Mouse (Mus musculus) forebrain, embryonic 11.5 days (tissue): ENCODE data around the gene Vwa8. TPM values are rescaled to one million over a fixed set of nuclear protein-coding genes. Genes with fewer than 3 reads are reported as not detected.

Source experiments
- ATAC-seq: fragments of 200-750 bp; cut with Nextera tagmentation; replicated peaks from 2 replicates; pipeline ENCODE4 v1.8.0; 2017; ENCODE audit warnings: moderate TSS enrichment; ENCODE audit not compliant: low FRiP score
- DNase-seq: peaks from one replicate; pipeline ENCODE4 v3.0.0-alpha.2; 2017; ENCODE audit warnings: low spot score
- H3K27ac ChIP-seq: fragments of 300-500 bp; sonication (generic); 2 replicates; pipeline ENCODE4 v1.5.1; 2014; ENCODE audit warnings: low read depth, low read length
- H3K27me3 ChIP-seq: fragments of 300-500 bp; sonication (generic); 2 replicates; pipeline ENCODE4 v1.6.1; 2014; ENCODE audit warnings: mild to moderate bottlenecking, low read length, mixed read lengths; ENCODE audit not compliant: control insufficient read depth, insufficient read depth
- H3K36me3 ChIP-seq: fragments of 300-500 bp; sonication (generic); 2 replicates; pipeline ENCODE4 v1.6.1; 2014; ENCODE audit warnings: mild to moderate bottlenecking, low read length, moderate library complexity, mixed read lengths; ENCODE audit not compliant: control insufficient read depth, insufficient read depth
- H3K4me1 ChIP-seq: fragments of 300-500 bp; sonication (generic); replicated peaks from 2 replicates; pipeline ENCODE4 v1.6.1; 2014; ENCODE audit warnings: low read length, mixed read lengths; ENCODE audit not compliant: control insufficient read depth, insufficient read depth
- H3K4me2 ChIP-seq: fragments of 300-500 bp; sonication (generic); 2 replicates; pipeline ENCODE4 v1.6.1; 2014; ENCODE audit warnings: low read depth, mild to moderate bottlenecking, low read length, moderate library complexity, mixed read lengths; ENCODE audit not compliant: severe bottlenecking
- H3K4me3 ChIP-seq: fragments of 300-500 bp; sonication (generic); 2 replicates; pipeline ENCODE4 v1.5.1; 2014; ENCODE audit warnings: low read depth, low read length
- H3K9ac ChIP-seq: fragments of 300-500 bp; sonication (generic); 2 replicates; pipeline ENCODE4 v1.6.1; 2014; ENCODE audit warnings: low read length
- H3K9me3 ChIP-seq: fragments of 300-500 bp; sonication (generic); 2 replicates; pipeline ENCODE4 v1.6.1; 2016; ENCODE audit warnings: low read length, mixed read lengths; ENCODE audit not compliant: control insufficient read depth
- WGBS: fragments of 180-500 bp; shearing (Covaris S2); extraction: QIAGEN DNeasy Blood & Tissue Kit; methylation state at CpG from one replicate; pipeline ENCODE4 v1.1.7; 2014; 5-methylcytosine and 5-hydroxymethylcytosine counted together
- polyA plus RNA-seq: library from polyadenylated mRNA; unstranded; fragments of >200 nt; fragmentation: Nextera tagmentation; extraction: Ambion mirVana; gene quantifications from 2 replicates; pipeline ENCODE4 v1.2.1, GENCODE M21; 2014

Gene Vwa8
- polyA plus RNA-seq, 1 experiment from 2014 or later = 9.2 TPM

- WGBS = 63% methylated on average over 9 of the region's 9 CpGs
- Histone ChIP-seq H3K4me3 (no peak overlapping the region), H3K36me3 (no peaks in the 10 kb centered on the region), H3K4me2 (no peak overlapping the region), H3K4me1 (no peaks in the 10 kb centered on the region), H3K9me3 (no peaks in the 10 kb centered on the region), H3K27me3 (no peaks in the 10 kb centered on the region), H3K27ac (no peak overlapping the region), H3K9ac (no peak overlapping the region)
- DNase-seq = no peak
- no peak for ATAC-seq
Observed at GRCm38 (mm10) chr14:79162678-79163077, 313.8 kb downstream of the Vwa8 start.

DNA sequence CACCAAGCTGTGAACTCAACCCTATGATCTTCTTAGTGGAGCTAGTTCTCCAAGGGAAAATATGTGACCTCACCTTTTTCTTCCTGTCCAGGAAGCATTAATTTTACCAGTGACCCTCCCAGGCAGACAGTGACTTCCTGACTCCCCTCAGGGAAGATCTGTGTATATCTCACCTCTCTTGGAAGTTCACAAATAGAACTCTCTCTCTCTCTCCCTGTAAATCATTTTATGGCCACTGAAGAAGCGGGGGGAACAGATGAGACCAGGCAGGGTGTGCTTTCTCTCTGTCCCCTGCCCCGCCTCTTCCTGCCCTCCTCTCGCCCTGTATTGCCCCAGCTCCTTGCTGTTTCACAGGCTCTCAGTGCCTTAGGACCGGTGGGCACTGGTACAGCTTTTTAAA is 315.5 kb downstream of the Vwa8 start:
- H3K9me3 ChIP-seq = no peaks in the 10 kb centered on the region
- H3K27ac ChIP-seq = no peak overlapping the region
- WGBS = 90% methylated on average over 4 of the region's 4 CpGs
- ATAC-seq = no peak
- H3K4me3 ChIP-seq = no peak overlapping the region
- H3K4me1 ChIP-seq = no peaks in the 10 kb centered on the region
- no peak for DNase-seq
- H3K36me3 ChIP-seq = no peaks in the 10 kb centered on the region
- H3K27me3 ChIP-seq = no peaks in the 10 kb centered on the region
- no peak overlapping the region for H3K9ac ChIP-seq
- no peak overlapping the region for H3K4me2 ChIP-seq

DNA sequence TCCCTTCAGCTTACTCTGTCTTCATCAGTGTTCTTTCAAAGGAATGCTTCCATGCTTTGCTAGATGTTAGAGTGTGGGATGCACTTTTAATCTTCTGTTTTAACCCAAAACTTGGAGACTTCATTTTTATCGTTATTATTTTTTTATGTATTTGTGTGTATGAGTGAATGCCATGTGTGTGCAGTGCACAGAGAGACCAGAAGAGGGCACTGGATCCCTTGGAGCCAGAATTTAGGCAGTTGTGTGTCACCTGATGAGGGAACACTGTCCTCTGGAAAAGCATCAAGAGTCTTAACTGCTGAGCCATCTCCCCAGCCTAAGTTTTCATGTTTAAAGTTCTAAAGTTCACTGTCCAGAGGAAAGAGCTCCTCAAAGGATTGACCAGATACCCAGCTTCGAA is 316.1 kb downstream of the Vwa8 start:
- no peak for DNase-seq
- H3K9me3 ChIP-seq = no peaks in the 10 kb centered on the region
- H3K27ac ChIP-seq = no peak overlapping the region
- no peak overlapping the region for H3K4me3 ChIP-seq
- H3K4me1 ChIP-seq = no peaks in the 10 kb centered on the region
- H3K27me3 ChIP-seq = no peaks in the 10 kb centered on the region
- WGBS = 95% methylated on average over 2 of the region's 2 CpGs
- no peak for ATAC-seq
- H3K4me2 ChIP-seq = no peak overlapping the region
- no peaks in the 10 kb centered on the region for H3K36me3 ChIP-seq
- H3K9ac ChIP-seq = no peak overlapping the region

- no peaks in the 10 kb centered on the region; the same call in 1 of the 2 replicates for H3K36me3 ChIP-seq
- H3K4me2 ChIP-seq = no peak overlapping the region
- no peaks in the 10 kb centered on the region for H3K4me1 ChIP-seq
- no peak overlapping the region for H3K27ac ChIP-seq
- WGBS = 89% methylated on average over 4 of the region's 4 CpGs
- no peak overlapping the region for H3K9ac ChIP-seq
- no peak for ATAC-seq
- DNase-seq = no peak
- H3K9me3 ChIP-seq = no peaks in the 10 kb centered on the region; the same call in 1 of the 2 replicates
- H3K4me3 ChIP-seq = no peak overlapping the region
- no peaks in the 10 kb centered on the region for H3K27me3 ChIP-seq
Observed at GRCm38 (mm10) chr14:79174526-79174925, 325.7 kb downstream of the Vwa8 start.

- Histone ChIP-seq H3K27ac (no peak overlapping the region), H3K36me3 (no peaks in the 10 kb centered on the region; the same call in 1 of the 2 replicates), H3K4me3 (no peak overlapping the region), H3K27me3 (no peaks in the 10 kb centered on the region), H3K9me3 (no peaks in the 10 kb centered on the region; the same call in 1 of the 2 replicates), H3K4me2 (no peak overlapping the region), H3K4me1 (no peaks in the 10 kb centered on the region), H3K9ac (no peak overlapping the region)
- no peak for DNase-seq
- ATAC-seq = no peak
- WGBS = 92% methylated on average over 7 of the region's 7 CpGs
Observed at GRCm38 (mm10) chr14:79177754-79178153, 328.9 kb downstream of the Vwa8 start.

DNA sequence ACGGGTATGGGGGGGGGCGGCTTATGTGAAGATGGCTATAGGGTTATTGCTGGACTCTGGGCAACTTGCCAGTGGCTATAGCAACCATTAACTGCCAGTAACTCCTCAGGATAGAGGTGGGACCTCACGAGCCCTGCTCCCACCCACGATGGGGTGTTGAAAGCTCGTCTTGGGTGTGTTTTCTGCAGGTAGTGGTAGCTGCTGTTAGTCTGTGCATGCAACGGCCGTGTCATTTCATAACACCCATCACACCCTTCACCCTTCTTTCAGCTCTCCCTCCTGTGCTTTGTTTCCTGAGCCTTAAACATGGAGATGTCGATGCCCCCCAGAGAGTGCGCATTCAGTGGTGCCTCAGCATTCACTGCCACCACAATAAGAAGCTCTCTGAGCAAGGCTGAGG is 329.4 kb downstream of the Vwa8 start:
- H3K4me2 ChIP-seq = no peak overlapping the region
- ATAC-seq = no peak
- no peaks in the 10 kb centered on the region; the same call in 1 of the 2 replicates for H3K36me3 ChIP-seq
- H3K9me3 ChIP-seq = no peaks in the 10 kb centered on the region; the same call in 1 of the 2 replicates
- 94% methylated on average over 9 of the region's 9 CpGs for WGBS
- H3K27ac ChIP-seq = no peak overlapping the region
- H3K27me3 ChIP-seq = no peaks in the 10 kb centered on the region
- H3K4me1 ChIP-seq = no peaks in the 10 kb centered on the region
- no peak overlapping the region for H3K9ac ChIP-seq
- no peak overlapping the region for H3K4me3 ChIP-seq
- no peak for DNase-seq

DNA sequence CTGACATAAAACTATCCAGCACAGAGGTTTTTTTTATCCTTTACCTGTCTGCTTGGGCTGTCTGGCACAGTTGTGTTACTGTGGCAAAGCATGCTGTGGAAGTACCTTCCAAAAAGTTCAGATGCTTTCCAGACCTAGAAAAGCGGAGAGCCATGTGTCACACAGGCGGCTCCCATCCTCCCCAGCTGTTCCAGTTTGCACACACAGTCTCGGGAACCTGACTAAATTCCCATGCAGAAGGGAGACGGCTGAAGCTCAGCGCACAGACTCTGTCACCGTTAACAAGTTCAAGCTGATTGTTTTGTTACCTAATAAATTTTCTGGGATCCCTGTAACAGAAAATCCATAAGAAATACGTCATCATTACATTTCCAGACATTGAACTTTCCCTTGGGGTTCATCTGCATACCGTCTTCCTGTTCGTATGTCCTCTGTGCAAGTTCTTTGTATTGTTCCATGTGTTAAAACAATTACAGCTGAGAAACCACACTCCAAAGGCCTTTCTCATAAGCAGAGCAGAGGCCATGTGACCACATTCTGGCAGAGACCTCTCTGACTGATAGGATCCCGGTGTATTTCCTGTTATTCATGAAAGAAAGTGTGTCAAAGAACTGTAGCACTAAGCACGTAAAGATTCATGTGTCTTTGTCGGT is 331.4 kb downstream of the Vwa8 start:
- H3K27me3 ChIP-seq = no peaks in the 10 kb centered on the region
- no peak overlapping the region for H3K4me2 ChIP-seq
- 81% methylated on average over 12 of the region's 12 CpGs for WGBS
- no peak overlapping the region for H3K9ac ChIP-seq
- H3K4me1 ChIP-seq = no peaks in the 10 kb centered on the region
- no peaks in the 10 kb centered on the region; the same call in 1 of the 2 replicates for H3K36me3 ChIP-seq
- DNase-seq = no peak
- no peak overlapping the region for H3K4me3 ChIP-seq
- H3K27ac ChIP-seq = no peak overlapping the region
- H3K9me3 ChIP-seq = no peaks in the 10 kb centered on the region; the same call in 1 of the 2 replicates
- no peak for ATAC-seq

DNA sequence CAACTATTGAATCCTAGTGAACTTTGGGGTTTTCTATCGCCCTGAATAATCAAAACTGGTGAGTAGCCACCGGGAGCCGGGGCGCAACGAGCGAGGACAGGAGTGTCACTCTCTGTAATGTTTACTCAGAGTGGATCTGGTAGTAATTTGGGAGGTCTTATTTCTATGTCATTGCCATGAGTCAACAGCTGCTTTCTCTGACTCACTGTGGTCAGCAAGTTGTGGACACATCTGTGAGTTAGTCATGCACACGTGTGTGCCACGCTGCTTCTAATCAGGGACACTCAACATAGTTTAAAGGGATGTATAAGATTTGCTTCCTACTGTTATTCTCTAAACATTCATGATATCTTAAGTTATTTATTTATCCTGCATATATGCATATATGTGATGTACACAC is 332.9 kb downstream of the Vwa8 start:
- Histone ChIP-seq H3K4me1 (no peaks in the 10 kb centered on the region), H3K4me2 (no peak overlapping the region), H3K27me3 (no peaks in the 10 kb centered on the region), H3K27ac (no peak overlapping the region), H3K4me3 (no peak overlapping the region), H3K9me3 (no peaks in the 10 kb centered on the region; the same call in 1 of the 2 replicates), H3K36me3 (no peaks in the 10 kb centered on the region), H3K9ac (no peak overlapping the region)
- WGBS = 90% methylated on average over 8 of the region's 8 CpGs
- ATAC-seq (no peak), DNase-seq (no peak)

GRCm38 (mm10) chr14:79182801-79183200 is 333.9 kb downstream of the Vwa8 start:
- Histone ChIP-seq H3K27me3 (no peaks in the 10 kb centered on the region), H3K27ac (no peak overlapping the region), H3K4me2 (no peak overlapping the region), H3K36me3 (no peaks in the 10 kb centered on the region), H3K4me3 (no peak overlapping the region), H3K4me1 (no peaks in the 10 kb centered on the region), H3K9me3 (no peaks in the 10 kb centered on the region; the same call in 1 of the 2 replicates), H3K9ac (no peak overlapping the region)
- no peak for ATAC-seq
- WGBS = 97% methylated on average over 15 of the region's 15 CpGs
- no peak for DNase-seq
